Mouse (Mus musculus) midbrain, embryonic 16.5 days (tissue): ENCODE measurements around the gene Nme7. TPM values are rescaled to one million over a fixed set of nuclear protein-coding genes. Genes with fewer than 3 reads are reported as not detected.

Experiments used
- ATAC-seq: fragments of 200-750 bp; cut with Nextera tagmentation; 2 replicates; pipeline ENCODE4 v1.8.0; 2017; ENCODE audit warnings: moderate TSS enrichment
- H3K27ac ChIP-seq: fragments of 300-500 bp; sonication (generic); 2 replicates; pipeline ENCODE4 v1.5.1; 2014; ENCODE audit warnings: mild to moderate bottlenecking, low read length, mixed read lengths
- H3K27me3 ChIP-seq: fragments of 300-500 bp; sonication (generic); 2 replicates; pipeline ENCODE4 v1.6.1; 2014; ENCODE audit warnings: low read depth, low read length, mixed read lengths; ENCODE audit not compliant: control insufficient read depth, insufficient read depth
- H3K36me3 ChIP-seq: fragments of 300-500 bp; sonication (generic); 2 replicates; pipeline ENCODE4 v1.6.1; 2014; ENCODE audit warnings: mild to moderate bottlenecking, low read length, moderate library complexity, mixed read lengths; ENCODE audit not compliant: control insufficient read depth, insufficient read depth
- H3K4me1 ChIP-seq: fragments of 300-500 bp; sonication (generic); 2 replicates; pipeline ENCODE4 v1.6.1; 2014; ENCODE audit warnings: mild to moderate bottlenecking, low read length, mixed read lengths; ENCODE audit not compliant: control insufficient read depth, insufficient read depth
- H3K4me2 ChIP-seq: fragments of 300-500 bp; sonication (generic); 2 replicates; pipeline ENCODE4 v1.6.1; 2014; ENCODE audit warnings: mild to moderate bottlenecking, low read length, mixed read lengths
- H3K4me3 ChIP-seq: fragments of 300-500 bp; sonication (generic); 2 replicates; pipeline ENCODE4 v1.5.1; 2014; ENCODE audit warnings: low read depth, mild to moderate bottlenecking, low read length, moderate library complexity, mixed read lengths
- H3K9ac ChIP-seq: fragments of 300-500 bp; sonication (generic); 2 replicates; pipeline ENCODE4 v1.6.1; 2014; ENCODE audit warnings: low read depth, low read length, mixed read lengths
- H3K9me3 ChIP-seq: fragments of 300-500 bp; sonication (generic); replicated peaks from 2 replicates; pipeline ENCODE4 v1.6.1; 2014; ENCODE audit warnings: mild to moderate bottlenecking, low read length, mixed read lengths; ENCODE audit not compliant: control insufficient read depth, poor library complexity, severe bottlenecking
- WGBS: fragments of 180-500 bp; shearing (Covaris S2); extraction: QIAGEN DNeasy Blood & Tissue Kit; methylation state at CpG from one replicate; pipeline ENCODE4 v1.1.7; 2014; 5-methylcytosine and 5-hydroxymethylcytosine counted together
- polyA plus RNA-seq: library from polyadenylated mRNA; unstranded; fragments of >200 nt; fragmentation: Nextera tagmentation; extraction: Ambion mirVana; gene quantifications from 2 replicates; pipeline ENCODE4 v1.2.1, GENCODE M21; 2015

Nme7 gene
- polyA plus RNA-seq, 1 experiment from 2014 or later: 31.2 TPM

- ATAC-seq: no peak
- H3K27me3 ChIP-seq: no peaks in the 10 kb centered on the region
- H3K4me3 ChIP-seq: no peak overlapping the region
- no peak overlapping the region for H3K9ac ChIP-seq
- no peaks in the 10 kb centered on the region for H3K36me3 ChIP-seq
- 94% methylated on average over 2 of the region's 2 CpGs for WGBS
- no peak overlapping the region for H3K4me2 ChIP-seq
- no peaks in the 10 kb centered on the region for H3K9me3 ChIP-seq
- H3K27ac ChIP-seq: no peak overlapping the region
- peaks cover 3% of the 10 kb centered on the region; the same call in 1 of the 2 replicates for H3K4me1 ChIP-seq
Measured at GRCm38 (mm10) chr1:164324878-164325277, 21.0 kb downstream of the Nme7 start.

GRCm38 (mm10) chr1:164326600-164327155 is 22.8 kb downstream of the Nme7 start:
- no peak overlapping the region for H3K4me3 ChIP-seq
- 42% methylated on average over 6 of the region's 6 CpGs for WGBS
- H3K27me3 ChIP-seq: no peaks in the 10 kb centered on the region
- H3K4me1 ChIP-seq: 0 out of 2 replicates have a peak, but pooled peaks cover 3% of the 10 kb centered on the region
- H3K36me3 ChIP-seq: no peaks in the 10 kb centered on the region
- H3K9ac ChIP-seq: no peak overlapping the region
- H3K4me2 ChIP-seq: no peak overlapping the region
- peak overlapping the region; percentile 17; the same call in 1 of the 2 replicates for H3K27ac ChIP-seq
- H3K9me3 ChIP-seq: no peaks in the 10 kb centered on the region
- ATAC-seq: peak; percentile 84; the same call in 1 of the 2 replicates

- Histone ChIP-seq H3K4me2 (no peak overlapping the region), H3K36me3 (peaks cover 3% of the 10 kb centered on the region; the same call in 1 of the 2 replicates), H3K9me3 (no peaks in the 10 kb centered on the region), H3K4me3 (no peak overlapping the region), H3K27me3 (no peaks in the 10 kb centered on the region), H3K27ac (no peak overlapping the region), H3K9ac (no peak overlapping the region), H3K4me1 (0 out of 2 replicates have a peak, but pooled peaks cover 3% of the 10 kb centered on the region)
- WGBS: 77% methylated on average over 7 of the region's 7 CpGs
- ATAC-seq: no peak
Measured at GRCm38 (mm10) chr1:164327764-164328163, 23.8 kb downstream of the Nme7 start.

- WGBS: 91% methylated on average over 11 of the region's 11 CpGs
- no peak overlapping the region for H3K9ac ChIP-seq
- H3K4me3 ChIP-seq: no peak overlapping the region
- no peaks in the 10 kb centered on the region for H3K9me3 ChIP-seq
- no peaks in the 10 kb centered on the region for H3K27me3 ChIP-seq
- H3K4me2 ChIP-seq: no peak overlapping the region
- peaks cover 13% of the 10 kb centered on the region; the same call in 1 of the 2 replicates for H3K36me3 ChIP-seq
- no peak overlapping the region for H3K27ac ChIP-seq
- no peaks in the 10 kb centered on the region for H3K4me1 ChIP-seq
- ATAC-seq: no peak
Measured at GRCm38 (mm10) chr1:164332559-164332958, 28.6 kb downstream of the Nme7 start.

GRCm38 (mm10) chr1:164335435-164335834 is 31.5 kb downstream of the Nme7 start:
- H3K4me3 ChIP-seq: no peak overlapping the region
- H3K4me1 ChIP-seq: no peaks in the 10 kb centered on the region
- no peak overlapping the region for H3K9ac ChIP-seq
- WGBS: 96% methylated on average over 3 of the region's 3 CpGs
- no peak overlapping the region for H3K27ac ChIP-seq
- no peak for ATAC-seq
- no peaks in the 10 kb centered on the region for H3K27me3 ChIP-seq
- H3K9me3 ChIP-seq: no peaks in the 10 kb centered on the region
- H3K36me3 ChIP-seq: peaks cover 15% of the 10 kb centered on the region
- no peak overlapping the region for H3K4me2 ChIP-seq

GRCm38 (mm10) chr1:164335846-164336245 is 31.9 kb downstream of the Nme7 start:
- Histone ChIP-seq H3K9ac (no peak overlapping the region), H3K36me3 (peaks cover 15% of the 10 kb centered on the region), H3K4me1 (no peaks in the 10 kb centered on the region), H3K9me3 (no peaks in the 10 kb centered on the region), H3K27ac (no peak overlapping the region), H3K27me3 (no peaks in the 10 kb centered on the region), H3K4me2 (no peak overlapping the region), H3K4me3 (no peak overlapping the region)
- no peak for ATAC-seq
- WGBS: 97% methylated on average over 4 of the region's 4 CpGs

GRCm38 (mm10) chr1:164342161-164342560 is 38.2 kb downstream of the Nme7 start:
- WGBS: 86% methylated on average over 3 of the region's 3 CpGs
- no peak overlapping the region for H3K4me2 ChIP-seq
- H3K4me3 ChIP-seq: no peak overlapping the region
- no peaks in the 10 kb centered on the region for H3K27me3 ChIP-seq
- no peaks in the 10 kb centered on the region for H3K9me3 ChIP-seq
- H3K9ac ChIP-seq: no peak overlapping the region
- H3K4me1 ChIP-seq: no peaks in the 10 kb centered on the region
- ATAC-seq: no peak
- H3K36me3 ChIP-seq: peaks cover 4% of the 10 kb centered on the region
- no peak overlapping the region for H3K27ac ChIP-seq

- WGBS: 28% methylated on average over 3 of the region's 3 CpGs
- Histone ChIP-seq H3K36me3 (no peaks in the 10 kb centered on the region), H3K4me3 (no peak overlapping the region), H3K27me3 (no peaks in the 10 kb centered on the region), H3K4me2 (no peak overlapping the region), H3K9ac (no peak overlapping the region), H3K4me1 (no peaks in the 10 kb centered on the region), H3K27ac (no peak overlapping the region), H3K9me3 (no peaks in the 10 kb centered on the region)
- no peak for ATAC-seq
Measured at GRCm38 (mm10) chr1:164353443-164353842, 49.5 kb downstream of the Nme7 start.

- no peaks in the 10 kb centered on the region for H3K36me3 ChIP-seq
- H3K27ac ChIP-seq: no peak overlapping the region
- H3K9ac ChIP-seq: no peak overlapping the region
- no peak overlapping the region for H3K4me2 ChIP-seq
- 65% methylated on average over 3 of the region's 3 CpGs for WGBS
- no peak for ATAC-seq
- no peaks in the 10 kb centered on the region for H3K27me3 ChIP-seq
- no peaks in the 10 kb centered on the region for H3K9me3 ChIP-seq
- H3K4me1 ChIP-seq: peaks cover 9% of the 10 kb centered on the region; the same call in 1 of the 2 replicates
- no peak overlapping the region for H3K4me3 ChIP-seq
Measured at GRCm38 (mm10) chr1:164357995-164358394, 54.1 kb downstream of the Nme7 start.
